Mouse (Mus musculus) cerebellum, postnatal 36 days (tissue): ENCODE results near the gene Ccdc89.

Source experiments
- DNase-seq, 2 experiments: peaks; one replicate each; pipeline ENCODE4 v3.0.0; 2021 to 2022; ENCODE audit warnings: mixed read lengths in 2 of 2

Gene Ccdc89

DNA sequence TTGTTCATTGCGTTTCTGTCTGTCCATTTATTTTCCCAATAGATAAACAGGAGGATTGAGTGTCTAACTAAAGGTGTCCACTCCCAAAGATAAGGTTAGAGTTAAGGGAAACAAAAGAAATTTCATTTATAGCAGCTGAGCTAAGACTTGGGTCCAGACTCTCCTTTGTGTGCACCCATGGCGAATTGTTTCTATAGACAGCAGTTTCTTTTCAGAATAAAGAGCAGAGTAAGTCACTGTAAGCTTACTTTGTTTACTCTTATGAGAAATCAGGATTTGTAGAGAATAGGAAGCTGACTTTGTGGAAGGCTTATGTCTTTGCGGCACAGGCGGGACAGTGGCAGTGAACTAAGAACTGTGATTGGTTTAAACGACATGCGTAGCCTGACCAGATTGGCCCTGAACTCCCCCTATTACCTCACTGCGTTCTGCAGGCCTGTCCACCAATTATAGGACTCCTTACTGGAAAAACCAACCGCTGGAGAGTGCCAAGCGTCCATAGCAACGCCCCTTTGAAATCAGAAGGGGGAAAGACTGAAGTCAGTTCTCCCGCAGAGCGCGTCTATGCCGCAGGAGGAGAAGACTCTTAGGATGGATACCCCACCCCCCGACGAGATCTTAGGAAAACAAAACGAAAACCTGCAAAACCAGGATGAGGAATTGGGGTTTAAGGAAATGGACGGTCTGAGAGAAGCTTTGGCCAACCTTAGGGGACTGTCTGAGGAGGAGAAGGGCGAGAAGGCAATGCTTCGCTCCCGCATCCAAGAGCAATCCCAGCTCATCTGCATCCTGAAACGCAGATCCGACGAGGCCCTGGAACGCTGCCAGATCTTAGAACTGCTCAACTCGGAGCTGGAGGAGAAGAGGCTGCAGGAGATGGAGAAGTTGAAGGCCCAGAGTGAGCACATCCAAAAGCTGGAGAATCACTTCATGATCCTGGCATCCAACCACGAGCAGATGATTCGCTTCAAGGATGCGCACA lies at the start of gene Ccdc89:
Gene Ccdc89, plus strand, starts transcription at position 558 of the 982 bp plus-strand sequence.
- DNase-seq = peak; percentile 77 to 81

DNA sequence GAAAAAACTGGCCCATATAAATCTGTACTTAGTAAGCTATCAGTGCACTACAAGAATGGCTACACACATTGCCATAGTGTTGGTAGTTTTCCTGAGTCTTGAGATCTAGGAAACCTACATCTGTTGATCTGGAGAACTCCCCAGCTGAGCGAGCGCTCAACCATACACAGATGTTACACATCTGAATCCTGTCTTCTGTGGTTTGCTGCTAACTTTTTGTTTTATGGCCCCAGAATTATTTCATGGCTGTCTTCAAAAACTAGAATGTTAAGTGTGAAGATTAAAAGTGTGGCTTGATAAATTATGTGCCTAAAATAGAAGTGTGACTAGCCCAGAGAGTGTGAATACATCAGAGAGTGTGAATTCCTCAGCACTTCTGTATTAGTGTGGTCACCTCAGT lies 42.0 kb upstream of the Ccdc89 start:
- no peak for DNase-seq

DNA sequence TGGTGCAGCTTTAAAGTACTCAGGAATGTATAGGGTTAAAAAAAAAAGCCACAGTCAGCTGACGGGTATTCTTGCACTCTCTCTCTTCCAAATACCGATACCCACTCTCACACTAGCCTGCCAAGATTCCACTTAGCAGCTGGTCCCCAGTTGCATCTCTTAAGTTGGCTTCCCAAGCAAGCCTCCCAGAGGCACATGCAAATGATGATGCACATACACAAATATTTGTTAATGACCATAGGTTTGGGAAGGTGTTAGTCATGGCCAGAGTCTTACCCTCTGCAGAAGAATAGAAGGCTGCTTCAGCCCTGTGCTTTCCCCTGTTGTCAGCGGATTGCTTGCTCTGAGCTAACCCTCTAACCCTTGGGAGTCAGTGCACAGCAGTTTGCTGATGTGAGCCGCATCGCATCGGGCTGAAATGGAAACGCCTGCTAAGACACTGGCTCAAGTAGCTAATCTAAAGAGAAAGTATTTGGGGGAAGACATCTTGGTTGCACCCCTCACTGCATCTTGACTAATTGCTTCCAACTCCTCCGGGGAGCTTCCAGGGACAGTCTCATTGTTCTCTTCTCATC lies 39.4 kb upstream of the Ccdc89 start:
- DNase-seq = peak in 1 of 2 experiments; percentile 12

DNA sequence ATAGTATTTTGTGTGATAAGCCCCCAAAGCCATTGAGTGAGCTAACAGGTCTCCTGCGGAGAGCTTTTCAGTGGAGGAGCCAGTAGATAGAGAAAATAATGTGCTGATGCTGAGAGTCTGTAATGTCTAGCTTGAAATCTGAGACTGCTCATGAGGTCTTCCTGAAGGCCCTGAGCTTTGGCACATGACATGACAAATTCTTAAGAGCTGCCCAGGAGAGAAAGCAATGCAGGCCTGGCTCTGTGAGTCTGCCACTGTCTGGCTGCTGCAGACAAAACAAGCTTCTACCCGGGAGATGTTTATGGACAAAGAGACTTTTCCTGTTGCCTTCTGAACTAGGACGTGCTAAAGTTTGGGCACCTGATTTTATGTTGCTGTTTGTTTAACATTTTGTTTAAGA lies 36.6 kb upstream of the Ccdc89 start:
- DNase-seq = no peak

DNA sequence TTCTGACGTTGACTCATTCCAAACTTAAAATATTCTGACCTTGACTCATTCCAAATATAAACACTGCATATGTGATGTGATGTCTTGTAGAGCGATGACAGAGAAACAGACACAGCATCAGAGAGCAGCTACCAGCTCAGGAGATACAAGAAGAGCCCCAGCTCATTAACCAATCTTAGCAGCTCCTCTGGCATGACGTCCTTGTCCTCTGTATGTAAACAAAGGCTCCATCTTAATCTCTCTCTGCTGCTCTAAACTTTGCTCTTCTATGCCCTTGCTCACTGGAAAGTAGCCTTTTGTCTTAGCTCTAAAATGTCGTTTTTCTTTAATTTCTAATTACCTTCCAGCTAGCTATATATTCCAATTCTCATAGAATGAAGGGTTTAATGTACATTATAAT lies 31.3 kb upstream of the Ccdc89 start:
- DNase-seq = no peak

DNA sequence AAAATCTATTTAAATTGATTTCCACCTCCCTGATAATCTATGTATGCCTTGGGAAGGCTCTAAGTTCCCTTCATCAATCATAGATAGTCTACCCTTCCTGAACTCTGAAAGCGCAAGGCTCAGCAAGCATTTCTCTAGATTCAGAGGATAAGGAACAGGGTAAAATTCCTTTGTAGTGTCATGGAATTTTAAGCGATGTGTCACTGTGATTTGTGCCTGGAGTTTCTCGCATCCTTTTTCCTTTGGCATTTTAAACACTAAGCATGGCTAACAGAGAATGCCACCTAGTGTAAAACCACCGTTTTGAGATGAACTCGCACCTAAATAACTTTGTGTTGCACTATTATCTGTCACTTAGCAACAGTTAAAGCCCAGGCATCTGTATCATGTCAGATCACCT lies 30.4 kb upstream of the Ccdc89 start:
- no peak for DNase-seq

DNA sequence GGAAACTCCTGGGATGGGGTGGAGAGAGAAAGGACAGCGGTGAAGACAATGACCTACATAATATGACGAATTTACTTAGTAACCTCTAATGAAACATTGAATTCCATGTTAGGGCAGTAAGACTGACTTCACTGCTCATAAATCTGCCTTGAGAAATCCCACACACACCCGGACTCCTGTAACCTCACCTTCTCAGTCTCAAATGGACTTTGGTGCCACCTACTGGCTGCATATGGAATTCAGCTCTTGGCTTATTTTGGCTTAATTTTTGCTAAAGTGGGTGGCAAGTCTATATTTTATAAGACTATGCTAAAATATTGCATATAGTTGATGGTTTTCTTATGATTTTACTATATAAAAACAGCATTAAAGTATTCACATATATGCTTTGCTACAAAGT lies 16.4 kb upstream of the Ccdc89 start:
- peak; percentile 67 to 75 for DNase-seq

DNA sequence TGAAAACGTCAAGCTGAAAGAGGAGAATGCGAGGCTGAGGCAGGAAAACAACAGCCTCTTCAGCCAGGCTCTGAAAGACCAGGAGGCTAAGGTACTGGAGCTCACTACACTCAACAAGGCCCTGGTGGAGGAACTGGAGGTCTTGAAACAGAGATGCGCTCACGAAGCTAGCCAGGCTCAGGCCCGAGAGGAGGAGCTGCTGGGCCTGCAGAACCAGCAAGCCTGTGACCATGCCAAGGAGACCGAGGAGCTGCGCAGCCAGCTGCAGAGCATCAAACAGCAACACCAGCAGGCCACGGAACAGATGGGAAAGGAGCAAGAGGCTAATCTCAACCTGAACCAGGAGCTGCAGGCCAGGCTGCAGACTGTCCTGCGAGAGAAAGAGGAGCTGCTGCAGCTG lies 629 bp downstream of the Ccdc89 start:
- DNase-seq = peak in 1 of 2 experiments; percentile 21

DNA sequence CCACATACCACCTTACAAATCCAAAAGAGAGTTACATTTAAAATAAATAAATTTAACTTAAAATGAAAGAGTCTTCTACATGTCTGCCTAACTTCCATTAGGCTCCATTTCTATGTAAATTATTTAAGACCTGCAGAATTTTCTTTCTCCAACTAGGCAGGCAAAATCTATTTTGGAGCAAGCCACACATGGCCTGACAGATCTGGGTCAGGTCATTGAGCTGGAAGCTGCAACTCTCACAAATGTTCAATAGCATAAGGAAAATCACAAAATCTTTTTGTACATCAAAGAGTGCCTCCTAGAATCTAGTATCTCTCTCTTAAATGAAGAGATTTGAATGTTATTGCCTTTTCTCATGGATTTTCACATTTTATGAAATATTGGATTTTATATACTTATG lies 5.8 kb downstream of the Ccdc89 start:
- DNase-seq = no peak

DNA sequence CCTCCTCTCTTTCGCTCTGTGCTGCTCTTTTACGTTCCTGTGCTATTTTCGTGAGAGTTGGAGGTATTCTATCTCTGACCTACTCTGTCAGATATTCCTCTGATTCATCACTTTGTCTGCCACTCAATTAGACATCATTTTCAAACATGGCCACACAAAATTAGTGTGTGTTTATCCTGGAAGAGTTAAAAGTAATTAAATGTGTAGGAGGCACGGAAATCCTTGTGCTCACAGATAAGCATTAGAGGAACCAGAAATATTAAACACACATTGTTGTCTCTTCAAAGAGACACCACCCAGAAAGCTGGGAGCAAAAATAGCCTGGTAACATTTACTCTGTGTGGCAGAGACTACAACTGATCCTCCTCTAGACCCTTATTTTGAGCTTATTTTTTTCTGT lies 13.7 kb downstream of the Ccdc89 start:
- DNase-seq = no peak

DNA sequence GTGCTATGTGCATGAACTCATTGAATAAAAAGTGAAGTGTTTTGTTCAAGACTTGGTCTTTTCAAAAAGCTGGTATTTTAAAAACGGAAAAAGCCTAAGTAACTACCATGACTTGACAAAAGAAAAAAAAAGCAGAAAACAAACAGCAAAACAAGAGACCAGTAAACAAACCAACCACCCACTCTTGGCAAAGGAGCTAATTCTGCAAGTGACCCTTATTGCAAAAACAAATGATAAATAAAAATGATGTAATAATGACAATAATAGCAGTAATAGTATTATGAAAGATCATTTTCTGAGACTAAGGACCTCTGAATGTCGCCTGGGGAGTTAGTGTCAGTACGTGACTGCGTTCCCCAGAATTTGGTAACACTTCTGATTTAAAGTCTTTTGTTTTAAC lies 15.7 kb downstream of the Ccdc89 start:
- DNase-seq = peak in 1 of 2 experiments; percentile 18

DNA sequence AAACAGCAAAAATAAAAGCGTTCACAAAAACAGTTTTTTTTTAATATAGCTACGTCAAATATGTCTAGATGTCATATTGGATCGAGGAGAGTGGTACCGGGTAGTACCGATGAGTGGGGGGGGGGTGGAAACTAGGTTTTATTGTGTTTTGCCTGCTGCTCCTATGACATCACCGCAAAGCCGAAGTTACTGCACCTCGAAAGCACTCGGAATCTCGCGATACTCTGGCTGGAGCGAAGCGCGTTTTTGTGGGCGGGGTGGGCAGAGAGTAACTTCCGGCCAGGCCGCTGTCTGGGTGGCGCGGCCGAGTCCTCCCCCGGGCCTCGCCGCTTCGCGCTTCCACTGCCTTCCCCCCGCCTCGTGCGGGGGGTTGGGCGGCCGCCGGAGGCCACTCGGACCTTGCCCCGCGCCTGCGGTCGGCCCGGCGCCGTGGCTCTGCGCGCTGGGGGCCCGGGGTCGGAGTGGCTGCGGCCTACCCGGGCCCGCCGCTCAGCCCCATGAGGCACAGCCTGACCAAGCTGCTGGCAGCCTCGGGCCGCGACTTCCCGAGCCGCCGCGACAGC lies 16.2 kb downstream of the Ccdc89 start, which contains the start of gene Crebzf:
Gene Crebzf, plus strand, starts transcription at position 212 of the 563 bp plus-strand sequence.
- DNase-seq = peak; percentile 94 to 95

DNA sequence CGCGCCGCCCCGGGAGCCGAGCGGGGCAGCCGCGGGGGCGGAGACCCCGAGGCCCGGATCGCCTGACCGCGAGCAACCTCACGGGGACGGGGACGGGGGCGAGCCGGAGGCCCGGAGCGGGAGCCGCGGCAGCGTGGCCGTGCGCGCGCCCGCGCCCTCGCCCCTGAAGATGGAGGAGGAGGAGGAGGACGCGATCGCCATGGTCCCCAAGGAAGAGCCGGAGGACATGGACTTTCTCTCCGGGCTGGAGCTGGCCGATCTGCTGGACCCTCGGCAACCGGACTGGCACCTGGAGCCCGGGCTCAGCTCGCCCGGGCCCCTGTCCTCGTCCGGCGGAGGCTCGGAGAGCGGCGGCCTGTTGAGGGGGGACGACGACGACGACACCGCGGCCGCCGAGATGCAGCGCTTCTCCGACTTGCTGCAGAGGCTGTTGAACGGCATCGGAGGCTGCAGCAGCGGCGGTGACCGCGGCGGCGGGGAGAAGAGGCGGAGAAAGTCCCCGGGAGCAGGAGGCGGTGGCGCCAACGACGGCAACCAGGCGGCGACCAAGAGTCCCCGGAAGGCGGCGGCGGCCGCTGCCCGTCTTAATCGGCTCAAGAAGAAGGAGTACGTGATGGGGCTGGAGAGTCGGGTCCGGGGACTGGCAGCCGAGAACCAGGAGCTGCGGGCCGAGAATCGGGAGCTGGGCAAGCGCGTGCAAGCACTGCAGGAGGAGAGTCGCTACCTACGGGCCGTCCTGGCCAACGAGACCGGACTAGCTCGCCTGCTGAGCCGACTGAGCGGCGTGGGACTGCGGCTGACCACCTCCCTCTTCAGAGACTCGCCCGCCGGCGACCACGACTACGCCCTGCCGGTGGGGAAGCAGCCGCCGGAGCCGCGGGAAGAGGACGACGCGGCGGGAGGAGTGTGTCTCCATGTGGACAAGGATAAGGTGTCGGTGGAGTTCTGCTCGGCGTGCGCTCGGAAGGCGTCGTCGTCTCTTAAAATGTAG lies 17.0 kb downstream of the Ccdc89 start:
- DNase-seq = peak; percentile 68 to 78

DNA sequence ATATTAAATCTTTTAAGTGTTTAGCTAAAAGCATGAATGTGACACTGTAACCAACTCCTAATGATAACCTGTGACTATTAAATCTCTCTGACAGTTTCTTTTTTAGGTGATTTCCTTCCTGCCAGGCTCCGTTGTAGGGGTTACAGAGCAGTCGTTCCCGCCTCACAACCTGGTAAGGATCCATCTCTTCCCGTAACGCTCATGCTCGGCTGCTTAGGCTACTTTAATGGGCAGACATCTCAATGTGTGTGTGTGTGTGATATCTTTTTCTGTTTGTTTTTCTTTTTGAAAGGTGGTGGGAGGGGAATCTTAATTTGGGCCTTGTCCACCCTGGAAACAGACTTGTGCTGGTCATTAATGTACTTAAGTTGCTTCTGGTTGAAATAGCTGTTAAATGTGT lies 17.8 kb downstream of the Ccdc89 start:
- peak in 1 of 2 experiments; percentile 16 for DNase-seq

DNA sequence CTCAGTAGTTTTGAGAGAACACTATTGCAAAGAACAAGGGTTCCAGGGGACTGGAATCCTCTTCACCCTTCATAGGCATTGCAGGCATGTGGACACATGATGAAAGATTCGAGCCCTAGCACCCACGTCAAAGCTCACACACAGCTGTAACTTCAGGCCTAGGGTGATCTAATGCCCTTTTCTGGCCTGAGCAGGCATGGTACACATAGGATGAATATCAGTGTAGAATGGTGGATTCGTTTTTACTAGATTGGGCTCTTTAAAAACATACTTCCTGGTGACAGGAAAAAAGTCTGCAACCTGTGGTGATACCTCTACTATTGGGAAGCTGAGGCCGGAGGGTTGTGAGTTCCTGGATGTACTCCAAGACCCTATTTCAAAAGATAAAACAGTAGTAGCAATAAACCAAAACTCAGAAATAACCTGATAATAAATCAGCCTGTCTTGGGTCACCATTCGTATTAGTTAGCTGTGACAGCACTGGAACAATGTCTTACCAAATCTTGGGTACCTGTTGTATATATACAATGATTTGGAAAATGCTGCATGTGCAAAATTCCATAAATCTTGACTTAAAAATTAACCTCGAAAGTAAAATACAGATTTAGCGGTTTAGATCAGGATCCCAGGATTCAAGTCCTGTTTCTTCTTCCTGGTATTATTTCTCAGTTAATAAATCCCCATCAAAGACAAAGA lies 29.9 kb downstream of the Ccdc89 start:
- DNase-seq = no peak

DNA sequence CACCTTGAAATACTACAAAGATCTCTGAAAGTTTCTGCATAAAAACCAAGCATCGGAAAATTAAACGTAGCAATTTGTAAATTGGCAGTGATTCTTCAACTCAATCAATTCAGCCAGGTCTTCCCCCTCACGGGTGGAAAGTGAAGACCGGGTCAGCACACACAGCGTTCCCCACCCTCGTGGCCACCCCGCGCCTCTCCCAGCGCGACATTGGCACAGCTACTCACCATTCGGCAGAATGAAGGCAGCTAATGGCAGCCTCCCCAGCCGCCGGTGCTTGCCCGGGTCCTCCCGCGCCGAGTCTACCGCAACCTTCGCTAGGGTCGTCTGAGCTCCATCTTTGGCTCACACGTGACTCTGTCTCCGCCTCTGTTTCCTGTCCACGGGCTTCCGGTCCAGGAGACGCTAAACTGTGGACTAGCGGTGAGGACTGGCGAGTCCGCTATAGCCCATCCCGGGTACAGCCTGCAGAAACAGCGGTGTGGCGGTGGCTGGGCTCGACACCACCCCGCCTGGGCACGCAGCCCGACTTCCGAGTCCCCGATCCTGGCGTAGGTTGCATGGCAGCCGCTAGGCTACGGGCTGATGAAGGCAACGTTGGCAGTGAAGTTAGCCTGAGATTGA lies 30.6 kb downstream of the Ccdc89 start, which contains the start of gene Tmem126a:
Gene Tmem126a, minus strand, starts transcription at position 385 of the 624 bp plus-strand sequence.
- peak; percentile 82 to 85 for DNase-seq

DNA sequence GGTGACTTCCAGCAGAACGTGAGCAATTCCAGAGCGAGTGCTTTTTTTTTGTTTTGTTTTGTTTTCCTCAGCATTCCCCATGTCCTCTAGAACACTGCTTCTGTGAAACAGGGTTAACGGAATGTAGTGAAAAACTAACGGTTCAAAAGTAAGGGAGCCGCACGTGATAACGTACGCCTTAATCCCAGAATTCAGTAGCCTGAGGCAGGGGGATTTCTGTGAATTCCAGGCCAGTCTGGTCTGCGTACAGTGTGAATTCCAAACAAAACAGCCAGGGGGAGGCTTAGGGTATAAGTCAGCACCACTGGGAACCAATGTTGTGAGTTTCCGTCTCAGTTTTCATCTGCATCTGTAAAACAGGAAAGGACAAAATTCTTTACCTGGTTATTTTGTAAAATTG lies 31.1 kb downstream of the Ccdc89 start:
- no peak for DNase-seq

DNA sequence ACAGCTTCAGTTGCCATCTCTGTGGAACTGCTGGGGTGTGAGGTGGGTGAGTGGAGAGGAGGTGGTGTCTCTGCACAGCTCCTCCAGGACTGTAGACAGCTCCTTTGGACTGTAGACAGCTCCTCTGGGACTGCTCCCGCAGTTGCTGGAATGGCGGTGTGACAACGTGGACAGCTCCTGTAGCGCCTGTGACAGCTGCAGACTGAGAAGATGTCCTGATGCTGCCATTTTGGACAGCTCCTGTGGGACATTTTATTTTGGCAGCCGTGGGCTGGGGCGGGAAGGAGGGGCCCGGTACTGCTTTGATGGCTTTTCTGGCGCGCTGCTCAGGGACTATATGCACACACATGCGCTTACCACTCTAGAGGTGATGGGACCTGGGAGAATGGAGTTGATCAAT lies 34.0 kb downstream of the Ccdc89 start:
- DNase-seq = no peak

DNA sequence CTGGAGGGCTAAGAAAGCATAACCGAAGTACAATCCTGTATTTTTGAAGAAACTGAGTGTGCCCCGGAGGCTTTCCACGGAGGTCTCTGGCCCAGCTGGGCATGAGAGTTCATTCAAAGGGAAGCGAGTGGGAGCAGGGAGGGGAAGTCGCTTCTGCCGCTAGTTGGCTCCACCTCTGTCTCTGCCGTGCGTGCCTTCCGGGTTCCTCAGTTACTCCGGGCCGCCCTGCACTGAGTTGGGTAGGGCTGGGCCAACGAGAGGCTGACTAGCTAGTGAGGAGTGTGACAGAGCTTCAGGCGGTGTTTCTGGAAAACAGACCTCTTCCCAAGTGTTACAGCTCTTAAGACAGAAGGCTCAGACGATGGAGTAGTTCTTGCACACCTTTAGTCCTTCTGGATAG lies 34.6 kb downstream of the Ccdc89 start:
- peak in 1 of 2 experiments; percentile 24 for DNase-seq

DNA sequence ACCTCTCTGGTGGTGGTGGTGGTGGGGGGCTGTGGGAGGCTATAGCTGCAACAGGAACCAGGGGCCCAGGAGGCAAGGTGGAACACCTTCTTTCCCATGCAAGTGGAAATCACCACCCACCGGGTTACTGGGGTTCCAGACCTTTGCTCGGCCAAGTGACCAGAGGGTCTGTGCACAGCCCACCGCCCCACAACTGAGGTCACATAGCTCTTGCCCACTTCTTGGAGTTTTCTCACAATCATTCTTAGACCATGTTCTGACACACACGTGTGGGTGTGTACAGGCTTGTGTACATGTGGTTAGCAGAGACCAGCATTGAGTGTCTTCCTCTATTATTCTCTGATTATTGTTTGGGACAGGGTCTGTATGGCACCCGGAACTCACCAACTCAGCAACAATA lies 35.1 kb downstream of the Ccdc89 start:
- no peak for DNase-seq

DNA sequence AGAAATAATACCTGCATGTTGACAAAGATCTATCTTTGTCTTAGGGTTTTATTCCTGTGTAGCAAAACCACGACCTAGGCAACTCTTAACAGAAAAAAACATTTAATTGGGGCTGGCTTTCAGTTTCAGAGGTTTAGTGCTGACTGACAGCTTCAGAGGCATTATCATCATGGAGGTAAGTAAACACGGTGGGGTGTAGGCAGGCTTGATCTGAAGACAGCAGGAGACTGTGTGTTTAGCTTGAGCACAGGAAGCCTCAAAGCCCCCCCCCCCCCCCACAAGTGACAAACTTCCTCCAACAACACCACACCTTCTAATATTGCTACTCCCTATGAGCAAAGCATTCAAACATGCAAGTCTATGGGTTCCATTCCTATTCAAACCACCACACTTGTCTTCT lies 47.1 kb downstream of the Ccdc89 start:
- no peak for DNase-seq
